Mouse (Mus musculus): ENCODE results near the gene Shroom3. TPM values are rescaled to one million over a fixed set of nuclear protein-coding genes. Genes with fewer than 3 reads are reported as not detected.

The Shroom3 gene
- total and polyA plus RNA-seq, 3 experiments: not detected

GRCm38 (mm10) chr5:92935883-92936282 is 252.6 kb downstream of the Shroom3 start:
- no peak for TF ChIP-seq CHD1 (IDR thresholded peaks at IDR 0.05; ENCODE audit: low read depth, low read length)
- no peaks in the 10 kb centered on the region for H3K4me1 ChIP-seq (ENCODE audit: control insufficient read depth in 1 of 2, insufficient read depth in 2 of 2, low read length in 2 of 2)
- H3K9ac ChIP-seq (ENCODE audit: control insufficient read depth, low read depth, low read length, poor library complexity, severe bottlenecking): no peak overlapping the region
- no peaks in the 10 kb centered on the region for H3K79me2 ChIP-seq (ENCODE audit: control insufficient read depth, insufficient read depth, low read length, poor library complexity)
- no peak overlapping the region for H3K4me3 ChIP-seq (ENCODE audit: control insufficient read depth in 1 of 2, insufficient read depth in 1 of 2, low read depth in 2 of 2, low read length in 2 of 2)
- no peaks in the 10 kb centered on the region for H3K27me3 ChIP-seq (ENCODE audit: control insufficient read depth in 1 of 2, insufficient read depth in 2 of 2, low read length in 2 of 2)
- no peaks in the 10 kb centered on the region for H3K9me3 ChIP-seq (replicated peaks; ENCODE audit: insufficient read depth, low read length)
- no peak for DNase-seq (ENCODE audit: low read depth, low spot score)
- no peaks in the 10 kb centered on the region for H3K36me3 ChIP-seq (ENCODE audit: control insufficient read depth in 1 of 2, insufficient read depth in 2 of 2, low read length in 2 of 2)
- H3K27ac ChIP-seq (ENCODE audit: control insufficient read depth, low read depth, low read length): no peak overlapping the region

DNA sequence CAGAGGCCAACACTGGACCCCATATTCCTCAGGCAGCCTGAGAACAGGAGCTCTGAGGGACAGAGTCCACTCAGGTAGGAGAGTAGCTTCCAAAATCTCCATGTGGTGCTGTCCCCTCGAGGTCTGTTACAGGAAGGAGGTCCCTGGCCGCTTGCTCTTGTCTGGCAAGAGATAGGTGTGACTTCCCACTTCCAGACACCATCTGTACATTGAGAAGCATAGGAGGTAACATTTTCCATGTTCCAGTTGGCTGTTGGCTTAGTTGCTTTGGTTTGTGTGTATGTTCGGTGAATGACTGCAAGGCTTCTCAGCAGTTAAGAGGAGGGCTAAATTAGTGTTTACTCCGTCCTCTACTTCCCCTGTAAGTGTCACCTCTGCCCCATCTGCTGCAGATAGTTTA is 254.5 kb downstream of the Shroom3 start:
- H3K27me3 ChIP-seq (ENCODE audit: control insufficient read depth in 1 of 2, insufficient read depth in 2 of 2, low read length in 2 of 2): no peaks in the 10 kb centered on the region
- H3K9me3 ChIP-seq (replicated peaks; ENCODE audit: insufficient read depth, low read length): no peaks in the 10 kb centered on the region
- H3K79me2 ChIP-seq (ENCODE audit: control insufficient read depth, insufficient read depth, low read length, poor library complexity): no peaks in the 10 kb centered on the region
- H3K4me1 ChIP-seq (ENCODE audit: control insufficient read depth in 1 of 2, insufficient read depth in 2 of 2, low read length in 2 of 2): no peaks in the 10 kb centered on the region
- no peak for DNase-seq (ENCODE audit: low read depth, low spot score)
- no peak for TF ChIP-seq MAFK (IDR thresholded peaks at IDR 0.05; ENCODE audit: borderline replicate concordance, low read depth, low read length)
- no peak for TF ChIP-seq MXI1 (IDR thresholded peaks at IDR 0.05; ENCODE audit: low read depth, low read length)
- TF ChIP-seq CTCF (IDR thresholded peaks at IDR 0.05 in 2 of 3, conservative IDR thresholded peaks at IDR 0.05 in 1 of 3; ENCODE audit: control insufficient read depth in 1 of 3, insufficient read depth in 1 of 3, low read depth in 2 of 3, low read length in 3 of 3, poor library complexity in 1 of 3, severe bottlenecking in 1 of 3): no peak
- no peak for TF ChIP-seq MEF2A (IDR thresholded peaks at IDR 0.05; ENCODE audit: extremely low read depth, insufficient replicate concordance, low read depth, low read length, poor library complexity, severe bottlenecking)
- TF ChIP-seq GABPA (IDR thresholded peaks at IDR 0.05; ENCODE audit: low read depth, low read length): no peak
- TF ChIP-seq POLR2AphosphoS5 (IDR thresholded peaks at IDR 0.05; ENCODE audit: borderline replicate concordance, low read depth, low read length): no peak
- TF ChIP-seq JUND (IDR thresholded peaks at IDR 0.05; ENCODE audit: low read depth, low read length): no peak
- TF ChIP-seq RAD21 (IDR thresholded peaks at IDR 0.05; ENCODE audit: low read depth, low read length): no peak
- no peak for TF ChIP-seq MAX (IDR thresholded peaks at IDR 0.05; ENCODE audit: low read length)
- no peak overlapping the region for H3K4me3 ChIP-seq (ENCODE audit: control insufficient read depth in 1 of 2, insufficient read depth in 1 of 2, low read depth in 2 of 2, low read length in 2 of 2)
- H3K27ac ChIP-seq (ENCODE audit: control insufficient read depth, low read depth, low read length): no peak overlapping the region
- no peaks in the 10 kb centered on the region for H3K36me3 ChIP-seq (ENCODE audit: control insufficient read depth in 1 of 2, insufficient read depth in 2 of 2, low read length in 2 of 2)
- H3K9ac ChIP-seq (ENCODE audit: control insufficient read depth, low read depth, low read length, poor library complexity, severe bottlenecking): no peak overlapping the region

- Histone ChIP-seq H3K36me3 (ENCODE audit: control insufficient read depth in 1 of 2, insufficient read depth in 2 of 2, low read length in 2 of 2) (no peaks in the 10 kb centered on the region), H3K27me3 (ENCODE audit: control insufficient read depth in 1 of 2, insufficient read depth in 2 of 2, low read length in 2 of 2) (no peaks in the 10 kb centered on the region), H3K27ac (ENCODE audit: control insufficient read depth, low read depth, low read length) (no peak overlapping the region), H3K4me1 (ENCODE audit: control insufficient read depth in 1 of 2, insufficient read depth in 2 of 2, low read length in 2 of 2) (no peaks in the 10 kb centered on the region), H3K79me2 (ENCODE audit: control insufficient read depth, insufficient read depth, low read length, poor library complexity) (no peaks in the 10 kb centered on the region), H3K4me3 (ENCODE audit: control insufficient read depth in 1 of 2, insufficient read depth in 1 of 2, low read depth in 2 of 2, low read length in 2 of 2) (no peak overlapping the region), H3K9ac (ENCODE audit: control insufficient read depth, low read depth, low read length, poor library complexity, severe bottlenecking) (no peak overlapping the region), H3K9me3 (replicated peaks; ENCODE audit: insufficient read depth, low read length) (no peaks in the 10 kb centered on the region)
- TF ChIP-seq HCFC1 (IDR thresholded peaks at IDR 0.05; ENCODE audit: low read depth, low read length): no peak
- TF ChIP-seq UBTF (IDR thresholded peaks at IDR 0.05; ENCODE audit: borderline replicate concordance, insufficient read depth, low read depth, low read length): no peak
- TF ChIP-seq RAD21 (IDR thresholded peaks at IDR 0.05; ENCODE audit: low read depth, low read length): no peak
- TF ChIP-seq MXI1 (IDR thresholded peaks at IDR 0.05; ENCODE audit: low read depth, low read length): no peak
- TF ChIP-seq SMC3 (IDR thresholded peaks at IDR 0.05; ENCODE audit: low read depth, low read length): no peak
- TF ChIP-seq MEF2A (IDR thresholded peaks at IDR 0.05; ENCODE audit: extremely low read depth, insufficient replicate concordance, low read depth, low read length, poor library complexity, severe bottlenecking): no peak
- no peak for TF ChIP-seq ETS1 (IDR thresholded peaks at IDR 0.05; ENCODE audit: low read depth, low read length)
- TF ChIP-seq TCF12 (IDR thresholded peaks at IDR 0.05; ENCODE audit: low read depth, low read length): no peak
- no peak for TF ChIP-seq MAZ (IDR thresholded peaks at IDR 0.05; ENCODE audit: low read depth, low read length)
- no peak for TF ChIP-seq GATA1 (IDR thresholded peaks at IDR 0.05; ENCODE audit: low read depth, low read length)
- TF ChIP-seq MYC (IDR thresholded peaks at IDR 0.05; ENCODE audit: low read depth, low read length): no peak
- no peak for TF ChIP-seq ZMIZ1 (IDR thresholded peaks at IDR 0.05; ENCODE audit: low read depth, low read length)
- TF ChIP-seq ZC3H11A (IDR thresholded peaks at IDR 0.05; ENCODE audit: low read depth, low read length): no peak
- TF ChIP-seq ZNF384 (IDR thresholded peaks at IDR 0.05; ENCODE audit: low read depth, low read length): no peak
- DNase-seq (ENCODE audit: low read depth, low spot score): no peak
These were observed 256.2 kb downstream of the Shroom3 start for GRCm38 (mm10) chr5:92939246-92939995.
